Mouse (Mus musculus): ENCODE measurements around the gene Slc2a10. TPM values are rescaled to one million over a fixed set of nuclear protein-coding genes. Genes with fewer than 3 reads are reported as not detected.

Gene Slc2a10
- polyA plus RNA-seq, 1 experiment from 2014 or later, result 5.3 TPM

DNA sequence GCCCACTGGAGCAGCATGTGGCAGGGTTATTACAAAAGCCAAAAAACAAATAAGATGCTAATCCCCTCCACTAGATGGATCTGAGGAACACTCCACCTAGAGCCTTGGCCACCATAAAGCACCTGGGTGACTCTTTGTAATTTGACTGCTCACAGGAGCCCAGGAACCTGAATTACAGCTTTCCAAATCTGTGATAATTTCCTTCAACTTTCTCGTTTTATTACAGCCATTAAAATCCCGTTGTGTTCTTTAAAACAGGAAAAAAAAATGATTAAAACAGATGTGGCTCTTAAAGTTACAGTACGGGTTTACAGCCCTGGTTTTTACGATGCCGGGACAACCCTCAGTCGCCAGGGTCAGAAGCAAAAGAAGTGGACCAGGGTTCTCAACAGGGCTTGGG, 63.3 kb downstream of the Slc2a10 start:
- Histone ChIP-seq H3K4me2 (replicated peaks) (no peak overlapping the region), H3K9me3 (no peaks in the 10 kb centered on the region), H3K27ac (no peak overlapping the region), H3K4me1 (peaks cover 20% of the 10 kb centered on the region), H3K36me3 (no peaks in the 10 kb centered on the region), H3K27me3 (replicated peaks) (peaks cover 6% of the 10 kb centered on the region; the same call in 1 of the 2 replicates), H3K4me3 (no peak overlapping the region), H3K9ac (no peak overlapping the region)
- WGBS, result 51% methylated on average over 6 of the region's 6 CpGs
- ATAC-seq (ENCODE audit: low FRiP score, low read depth), result no peak

DNA sequence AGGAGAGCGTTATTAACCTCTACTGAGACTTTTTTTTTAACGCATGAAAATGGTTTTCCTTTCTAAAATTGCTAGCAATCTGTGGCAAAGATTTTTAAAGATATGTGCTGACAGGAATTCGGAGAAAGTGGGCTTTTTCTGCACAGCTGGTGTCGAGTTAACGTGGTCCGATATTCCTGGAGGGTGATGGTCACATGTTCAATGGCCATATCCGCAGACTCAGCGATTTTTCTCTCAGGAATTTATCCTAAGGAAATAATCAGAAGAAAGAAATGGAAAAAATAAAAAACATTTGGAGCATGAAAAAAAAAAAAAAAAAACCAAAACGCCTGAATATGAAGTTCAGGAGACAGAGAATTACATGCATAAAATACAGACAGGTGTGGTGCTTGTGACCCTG, 64.2 kb downstream of the Slc2a10 start:
- no peak for ATAC-seq (ENCODE audit: low FRiP score, low read depth)
- Histone ChIP-seq H3K9me3 (no peaks in the 10 kb centered on the region), H3K36me3 (no peaks in the 10 kb centered on the region), H3K9ac (no peak overlapping the region), H3K4me2 (replicated peaks) (no peak overlapping the region), H3K27ac (no peak overlapping the region), H3K27me3 (replicated peaks) (peaks cover 6% of the 10 kb centered on the region; the same call in 1 of the 2 replicates), H3K4me3 (no peak overlapping the region), H3K4me1 (peaks cover 20% of the 10 kb centered on the region)
- WGBS, result 78% methylated on average over 9 of the region's 9 CpGs

DNA sequence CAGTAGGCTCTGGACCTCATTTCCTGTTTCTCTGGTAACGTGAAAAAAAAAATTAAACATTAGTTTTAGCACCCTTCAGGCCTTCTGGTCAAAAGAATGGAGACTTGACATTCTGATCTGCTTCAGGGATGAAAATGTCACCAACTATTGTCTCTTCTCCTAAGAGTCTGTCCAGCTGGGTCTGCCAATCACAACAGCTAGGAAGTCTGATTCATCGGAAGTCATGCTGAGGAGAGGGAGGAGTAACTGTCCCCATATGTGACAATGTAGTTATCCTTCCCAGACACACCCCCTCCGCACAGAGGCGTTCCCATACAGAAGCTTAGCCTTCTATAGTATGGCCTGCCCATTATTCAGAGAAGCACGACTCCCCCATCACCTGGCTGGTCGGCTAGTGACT, 65.3 kb downstream of the Slc2a10 start:
- Histone ChIP-seq H3K27me3 (replicated peaks) (no peaks in the 10 kb centered on the region), H3K36me3 (no peaks in the 10 kb centered on the region), H3K27ac (no peak overlapping the region), H3K9ac (no peak overlapping the region), H3K4me1 (peaks cover 11% of the 10 kb centered on the region), H3K4me3 (no peak overlapping the region), H3K4me2 (replicated peaks) (no peak overlapping the region), H3K9me3 (no peaks in the 10 kb centered on the region)
- 54% methylated on average over 6 of the region's 6 CpGs for WGBS
- ATAC-seq (ENCODE audit: low FRiP score, low read depth), result no peak

Other genes starting within 250 kb of the Slc2a10 start
- 52.9 and 59.9 TPM in 2 replicates for gene Slc35c2, start 215.9 kb upstream of the Slc2a10 start, polyA plus RNA-seq (2016; fragmentation: Nextera tagmentation; extraction: Ambion mirVana)
- 84.4 and 87.0 TPM in 2 replicates for gene Elmo2, start 177.3 kb upstream of the Slc2a10 start, polyA plus RNA-seq (2016; fragmentation: Nextera tagmentation; extraction: Ambion mirVana)
- 5.4 and 6.3 TPM in 2 replicates for gene Zfp663, start 135.1 kb upstream of the Slc2a10 start, polyA plus RNA-seq (2016; fragmentation: Nextera tagmentation; extraction: Ambion mirVana)
- gene Zfp334, start 115.5 kb upstream of the Slc2a10 start, polyA plus RNA-seq (2016; fragmentation: Nextera tagmentation; extraction: Ambion mirVana), result 18.1 and 18.8 TPM in 2 replicates
- gene Ocstamp, start 103.4 kb upstream of the Slc2a10 start, polyA plus RNA-seq (2016; fragmentation: Nextera tagmentation; extraction: Ambion mirVana), result 0.10 TPM in 1 of 2 replicates, not detected in the other
- 0.27 and 0.55 TPM in 2 replicates for gene Slc13a3, start 30.6 kb upstream of the Slc2a10 start, polyA plus RNA-seq (2016; fragmentation: Nextera tagmentation; extraction: Ambion mirVana)
- gene Trp53rka, start 10.5 kb upstream of the Slc2a10 start, polyA plus RNA-seq (2016; fragmentation: Nextera tagmentation; extraction: Ambion mirVana), result 47.5 and 48.4 TPM in 2 replicates
- 23.8 and 36.7 TPM in 2 replicates for gene Eya2, start 91.2 kb downstream of the Slc2a10 start, polyA plus RNA-seq (2016; fragmentation: Nextera tagmentation; extraction: Ambion mirVana)

Data from neural tube, embryonic 12.5 days (tissue).